Mouse (Mus musculus) retina, adult 2 months (tissue): ENCODE data around the gene Gm42791.

Experiments
- DNase-seq: peaks from one replicate; pipeline ENCODE4 v3.0.0-alpha.2; 2012; ENCODE audit warnings: low read depth, low spot score

The Gm42791 gene

GRCm38 (mm10) chr5:148994706-148995414 is at the start of gene Gm42791:
Gm42791 (minus strand) TSS chr5:148995147.
- peak; percentile 87 for DNase-seq

GRCm38 (mm10) chr5:149044067-149044466 is 49.1 kb upstream of the Gm42791 start:
- no peak for DNase-seq

GRCm38 (mm10) chr5:149043240-149043639 is 48.3 kb upstream of the Gm42791 start:
- DNase-seq: no peak

- DNase-seq: no peak
These were observed 44.9 kb upstream of the Gm42791 start for GRCm38 (mm10) chr5:149039825-149040224.

GRCm38 (mm10) chr5:149037729-149038128 is 42.8 kb upstream of the Gm42791 start:
- DNase-seq: no peak

GRCm38 (mm10) chr5:149036920-149037319 is 42.0 kb upstream of the Gm42791 start:
- DNase-seq: no peak

- DNase-seq: no peak
These were observed 37.5 kb upstream of the Gm42791 start for GRCm38 (mm10) chr5:149032438-149032837.

GRCm38 (mm10) chr5:149031199-149031750 is 36.3 kb upstream of the Gm42791 start:
- peak; percentile 33 for DNase-seq

- DNase-seq: no peak
These were observed 35.2 kb upstream of the Gm42791 start for GRCm38 (mm10) chr5:149030103-149030502.

- DNase-seq: no peak
These were observed 33.4 kb upstream of the Gm42791 start for GRCm38 (mm10) chr5:149028394-149028793.

GRCm38 (mm10) chr5:149027389-149027788 is 32.4 kb upstream of the Gm42791 start:
- DNase-seq: no peak

- DNase-seq: no peak
These were observed 26.2 kb upstream of the Gm42791 start for GRCm38 (mm10) chr5:149021120-149021519.

- DNase-seq: no peak
These were observed 25.7 kb upstream of the Gm42791 start for GRCm38 (mm10) chr5:149020681-149021062.

- no peak for DNase-seq
These were observed 25.2 kb upstream of the Gm42791 start for GRCm38 (mm10) chr5:149020059-149020680.

- no peak for DNase-seq
These were observed 22.9 kb upstream of the Gm42791 start for GRCm38 (mm10) chr5:149017666-149018415.

- no peak for DNase-seq
These were observed 22.2 kb upstream of the Gm42791 start for GRCm38 (mm10) chr5:149017181-149017580.

GRCm38 (mm10) chr5:149016261-149016660 is 21.3 kb upstream of the Gm42791 start:
- DNase-seq: no peak

- DNase-seq: no peak
These were observed 20.6 kb upstream of the Gm42791 start for GRCm38 (mm10) chr5:149015335-149016201.

- DNase-seq: no peak
These were observed 19.8 kb upstream of the Gm42791 start for GRCm38 (mm10) chr5:149014600-149015268.

- DNase-seq: no peak
These were observed 19.0 kb upstream of the Gm42791 start for GRCm38 (mm10) chr5:149013817-149014508.
